Mouse (Mus musculus): Measurements from ENCODE around the gene 1700008P02Rik. TPM values are rescaled to one million over a fixed set of nuclear protein-coding genes. Genes with fewer than 3 reads are reported as not detected.
"Not testable (repeated sequence)": the region's sequence is repeated elsewhere in the genome, so short reads cannot be mapped to it uniquely, and the experiment has no call there.

Gene 1700008P02Rik
- total RNA-seq (2015; ENCODE audit: low replicate concordance), result not detected in 2 replicates
- not detected in 2 replicates for total RNA-seq (2017; ENCODE audit: low replicate concordance)

DNA sequence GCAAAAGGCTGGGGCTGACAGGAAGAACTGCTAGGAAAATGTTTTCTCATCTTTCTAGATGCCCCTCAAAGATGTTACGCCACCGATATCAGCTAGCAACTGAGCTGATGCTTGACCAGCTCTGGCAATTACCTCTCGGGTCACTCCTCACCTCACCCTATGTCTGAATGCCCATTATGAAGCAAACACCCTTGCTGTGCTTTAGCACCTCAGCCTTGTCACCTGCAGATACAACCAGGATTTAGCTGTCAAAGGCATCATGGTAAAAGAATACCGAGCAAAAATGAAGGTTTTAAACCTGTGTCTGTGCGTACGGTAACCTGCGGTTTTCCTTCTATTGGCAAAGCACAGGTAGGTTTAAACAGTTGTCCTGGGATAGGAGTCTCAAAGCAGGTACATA lies at the start of gene 1700008P02Rik:
Gene 1700008P02Rik, minus strand, starts transcription at position 101 of the 400 bp plus-strand sequence.
- no peak for ATAC-seq (replicated peaks; ENCODE audit: low FRiP score, poor library complexity, severe bottlenecking)

DNA sequence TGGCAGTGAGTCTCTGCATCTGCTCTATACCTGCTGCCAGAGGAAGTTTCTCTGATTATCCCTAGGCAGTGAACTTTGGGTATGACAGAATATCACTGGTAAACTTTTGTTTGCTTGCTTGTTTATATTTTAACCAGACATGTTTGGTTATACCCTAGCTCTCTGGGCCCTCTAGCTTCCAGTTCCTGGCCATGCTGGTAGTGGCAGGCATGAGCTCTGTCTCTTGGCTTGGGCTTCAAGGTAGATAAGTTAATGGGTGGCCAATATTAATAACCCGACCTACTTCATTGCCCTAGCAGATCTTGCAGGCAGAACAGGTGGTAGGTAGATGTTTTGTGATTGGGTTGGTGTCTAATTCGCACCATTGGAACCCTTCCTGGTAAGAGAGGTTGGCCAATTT lies 29.2 kb upstream of the 1700008P02Rik start:
- no peak for ATAC-seq (replicated peaks; ENCODE audit: low FRiP score, poor library complexity, severe bottlenecking)

DNA sequence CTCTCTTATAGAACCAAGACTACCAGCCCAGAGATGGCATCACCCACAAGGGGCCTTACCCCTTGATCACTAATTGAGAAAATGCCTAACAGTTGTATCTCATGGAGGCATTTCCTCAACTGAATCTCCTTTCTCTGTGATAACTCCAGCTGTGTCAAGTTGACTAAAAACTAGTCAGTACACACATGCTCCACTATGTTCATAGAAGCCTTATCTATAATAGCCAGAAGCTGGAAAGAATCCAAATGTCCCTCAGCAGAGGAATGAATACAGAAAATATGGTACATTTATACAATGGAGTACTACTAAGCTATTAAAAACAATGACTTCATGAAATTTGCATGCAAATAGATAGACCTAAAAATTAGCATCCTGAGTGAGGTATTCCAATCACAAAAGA lies 17.9 kb upstream of the 1700008P02Rik start:
- not testable (repeated sequence) for ATAC-seq (replicated peaks; ENCODE audit: low FRiP score, poor library complexity, severe bottlenecking)

DNA sequence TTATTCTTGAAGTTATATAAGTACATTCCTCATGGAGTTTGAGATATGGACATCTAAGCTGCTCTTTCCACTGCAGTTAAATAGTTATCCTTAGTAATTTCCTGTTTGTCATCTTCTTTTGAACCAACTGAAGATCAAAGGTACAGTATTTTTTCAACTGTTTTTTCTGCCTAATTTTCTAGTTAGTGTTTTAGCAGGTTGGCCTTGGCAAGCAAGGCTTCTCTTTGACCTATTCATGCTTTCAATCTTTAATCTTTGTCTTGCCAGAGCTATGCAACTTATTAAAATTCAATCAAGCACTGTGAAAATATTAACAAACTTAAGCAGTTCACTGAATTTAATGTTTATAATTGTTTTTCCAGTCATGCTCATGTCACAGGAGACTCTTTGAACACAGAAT lies 14.0 kb upstream of the 1700008P02Rik start:
- ATAC-seq (replicated peaks; ENCODE audit: low FRiP score, poor library complexity, severe bottlenecking), result no peak

DNA sequence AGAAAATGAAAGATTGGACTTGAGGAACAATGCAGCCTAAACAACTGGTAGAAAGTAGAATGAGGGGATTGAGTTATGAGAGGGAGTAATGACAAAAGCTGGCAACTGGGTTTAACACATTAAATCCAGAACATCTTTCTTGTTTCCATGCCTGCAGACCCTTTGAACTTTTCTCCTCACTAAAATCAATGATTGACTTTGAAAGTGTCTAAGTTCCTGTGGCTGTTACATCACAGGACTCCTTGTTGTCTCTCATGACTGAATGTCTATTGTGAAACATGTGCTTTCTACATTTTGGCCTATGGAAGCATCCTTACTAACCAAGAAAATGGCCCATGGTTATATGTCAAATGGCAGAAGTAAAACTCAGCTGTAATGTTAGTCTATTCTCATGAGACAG lies 2.4 kb downstream of the 1700008P02Rik start:
- ATAC-seq (replicated peaks; ENCODE audit: low FRiP score, poor library complexity, severe bottlenecking), result no peak
